Mouse (Mus musculus): ENCODE data around the gene Armc6. TPM values are rescaled to one million over a fixed set of nuclear protein-coding genes. Genes with fewer than 3 reads are reported as not detected.

The Armc6 gene
- total RNA-seq, 4 experiments from 2014 or later, result 13.3 to 19.3 (median 16.0) TPM

- no peak for DNase-seq
Observed at GRCm38 (mm10) chr8:70193238-70193637, 41.0 kb downstream of the Armc6 start.

- DNase-seq, result no peak
Observed at GRCm38 (mm10) chr8:70188707-70189106, 45.6 kb downstream of the Armc6 start.

DNA sequence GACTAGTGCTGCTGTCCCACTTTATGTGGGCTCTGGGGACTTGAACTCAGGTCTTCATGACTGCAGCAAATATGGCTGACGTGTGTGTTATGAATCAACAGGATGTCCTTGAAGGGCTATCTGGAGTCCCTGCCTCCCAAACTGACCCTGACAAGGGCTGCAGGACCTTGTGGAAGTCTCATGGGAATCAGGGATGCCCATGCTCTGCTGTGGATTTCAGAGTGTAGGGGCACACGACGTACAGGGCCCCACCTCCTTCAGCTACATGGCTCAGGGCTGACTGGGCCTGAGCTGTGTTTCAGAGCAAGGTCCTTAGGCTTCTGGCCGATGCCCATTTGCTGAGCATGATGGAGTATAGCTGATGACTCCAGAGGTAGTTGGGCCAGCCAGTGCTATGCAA is 51.1 kb downstream of the Armc6 start:
- DNase-seq, result peak; percentile 35

DNA sequence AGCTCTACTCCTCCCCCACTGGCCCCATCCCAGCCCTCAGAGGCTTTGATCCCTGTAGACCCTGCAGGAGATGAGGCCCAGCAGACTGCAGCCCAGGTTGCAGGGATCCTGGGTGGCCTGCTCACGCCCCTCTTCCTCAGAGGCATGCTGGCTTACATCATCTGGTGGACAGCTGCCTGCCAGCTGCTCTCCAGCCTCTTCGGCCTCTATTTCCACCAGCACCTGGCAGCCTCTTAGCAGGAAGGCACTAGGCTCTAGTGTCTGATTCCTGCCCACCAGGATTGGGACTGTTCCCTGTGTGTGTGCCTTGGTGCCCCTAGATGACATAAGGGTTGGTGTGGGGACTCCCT is 52.4 kb downstream of the Armc6 start:
- DNase-seq, result no peak

DNA sequence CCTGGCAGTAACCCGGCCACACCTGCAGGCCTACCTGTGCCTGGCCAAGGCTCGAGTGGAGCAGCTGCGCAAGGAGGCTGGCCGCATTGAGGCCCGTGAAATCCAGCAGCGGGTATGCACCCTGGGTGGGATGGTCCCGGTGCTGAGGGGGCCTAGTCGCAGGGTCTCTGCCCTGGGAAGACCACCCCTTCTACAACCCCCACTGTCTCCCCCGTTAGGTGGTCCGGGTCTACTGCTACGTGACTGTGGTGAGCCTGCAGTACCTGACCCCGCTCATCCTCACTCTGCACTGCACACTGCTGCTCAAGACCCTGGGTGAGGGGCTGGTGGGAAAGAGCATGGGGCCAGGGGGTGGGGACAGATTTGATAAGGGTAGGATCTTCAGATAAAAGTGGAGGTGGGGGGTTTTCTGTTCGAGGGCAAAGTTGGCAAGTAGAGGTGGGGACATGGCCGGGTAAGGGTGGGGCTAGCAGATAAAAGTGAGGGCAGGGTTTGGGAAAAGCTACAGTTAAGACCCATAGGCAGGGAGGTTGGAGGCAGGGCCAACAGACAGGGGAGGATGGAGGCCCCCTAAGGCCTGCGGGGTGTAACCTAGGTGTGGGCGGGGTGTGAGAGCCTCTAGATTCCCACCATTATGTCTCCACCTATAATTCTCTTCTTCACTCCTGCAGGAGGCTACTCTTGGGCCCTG is 52.9 kb downstream of the Armc6 start:
- DNase-seq, result no peak

GRCm38 (mm10) chr8:70179082-70179481 is 55.2 kb downstream of the Armc6 start:
- DNase-seq, result no peak

DNA sequence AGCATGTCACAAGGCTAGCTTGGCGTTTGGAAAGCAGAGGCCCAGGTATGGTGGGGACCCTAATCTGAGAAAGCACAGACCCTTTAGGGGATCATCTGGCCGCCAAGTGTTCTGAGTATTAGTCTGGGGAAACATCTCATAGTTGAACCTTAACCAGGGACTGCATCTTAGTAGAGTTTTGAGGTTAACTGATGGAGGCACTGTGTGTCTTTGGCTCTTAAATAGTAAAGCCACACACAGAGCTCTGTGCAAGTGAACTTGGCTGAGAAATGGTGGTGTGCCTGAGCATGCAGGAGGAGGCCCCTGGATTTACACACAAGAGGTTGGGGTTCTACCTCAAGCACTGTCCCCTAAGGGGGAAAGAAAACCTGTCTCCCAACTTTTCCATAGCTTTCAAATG is 56.0 kb downstream of the Armc6 start:
- no peak for DNase-seq

DNA sequence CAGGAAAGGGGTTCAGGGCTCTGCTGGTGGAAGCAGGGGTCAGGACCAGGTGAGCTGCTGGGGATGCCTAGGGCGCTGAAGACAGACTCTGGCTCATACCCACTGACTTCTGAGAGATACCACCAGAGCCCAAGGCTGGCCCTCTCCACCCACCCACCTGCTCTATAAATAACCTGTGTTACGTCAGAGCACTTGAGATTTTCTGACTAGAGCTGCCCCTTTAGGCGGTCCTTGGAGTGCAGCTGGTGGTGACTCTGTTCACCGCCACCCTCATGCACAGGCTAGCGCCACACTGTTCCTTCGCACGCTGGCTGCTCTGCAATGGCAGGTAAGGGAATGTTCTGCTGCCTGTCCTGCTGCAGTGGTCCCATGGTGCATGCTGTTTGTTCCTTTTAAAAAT is 60.2 kb downstream of the Armc6 start:
- DNase-seq, result no peak

GRCm38 (mm10) chr8:70173320-70173719 is 60.9 kb downstream of the Armc6 start:
- DNase-seq, result no peak

DNA sequence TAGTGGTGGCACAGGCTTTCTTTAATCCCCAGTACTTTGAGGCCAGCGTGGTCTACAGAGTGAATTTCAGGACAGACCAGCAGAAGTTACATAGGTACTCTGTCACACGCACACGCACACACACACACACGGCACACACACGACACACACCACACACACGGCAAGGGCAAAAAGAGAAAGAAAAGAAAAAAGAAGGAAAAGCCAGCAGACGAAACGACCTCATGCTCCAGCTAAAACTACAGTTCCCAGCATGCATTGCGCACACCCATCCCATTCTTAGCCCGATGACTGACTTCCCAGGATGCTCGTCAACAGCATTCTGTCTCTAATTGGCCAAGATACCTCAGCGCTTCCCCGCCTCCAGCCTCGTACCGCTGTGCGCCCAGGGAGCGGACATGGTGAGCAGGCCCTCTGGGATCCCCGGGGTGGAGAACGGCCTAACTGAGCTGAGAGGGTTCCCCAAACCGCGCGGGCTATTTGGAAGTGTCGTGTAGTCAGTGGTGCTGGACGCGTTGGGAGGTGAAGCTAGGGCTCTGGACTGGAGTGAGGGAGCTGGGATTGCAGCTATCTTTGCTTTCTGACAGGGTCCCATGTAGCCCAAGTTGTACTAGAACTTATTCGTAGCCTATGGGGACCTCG is 62.1 kb downstream of the Armc6 start, which contains the start of gene Tmem161a:
Gene Tmem161a, plus strand, starts transcription at position 314 of the 639 bp plus-strand sequence.
- peak; percentile 93 for DNase-seq

DNA sequence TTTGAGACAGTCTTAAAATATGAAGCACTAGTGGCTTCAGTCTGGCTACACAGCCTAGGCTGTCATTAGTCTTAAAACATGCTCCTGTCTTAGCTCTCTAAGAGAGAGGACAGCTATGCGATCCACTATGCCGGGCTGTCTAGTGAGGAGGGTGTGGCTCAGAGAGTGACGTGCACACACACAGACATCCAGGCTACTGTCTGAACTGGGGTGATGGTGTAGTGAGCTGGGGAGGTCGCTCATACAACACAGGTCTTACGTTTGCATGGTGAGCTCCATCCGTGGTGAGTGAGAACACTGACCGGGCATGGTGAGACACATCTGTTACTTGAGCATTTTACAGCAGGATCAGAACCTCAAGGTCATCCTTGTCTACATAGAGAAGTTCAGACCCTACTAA is 63.0 kb downstream of the Armc6 start:
- no peak for DNase-seq

DNA sequence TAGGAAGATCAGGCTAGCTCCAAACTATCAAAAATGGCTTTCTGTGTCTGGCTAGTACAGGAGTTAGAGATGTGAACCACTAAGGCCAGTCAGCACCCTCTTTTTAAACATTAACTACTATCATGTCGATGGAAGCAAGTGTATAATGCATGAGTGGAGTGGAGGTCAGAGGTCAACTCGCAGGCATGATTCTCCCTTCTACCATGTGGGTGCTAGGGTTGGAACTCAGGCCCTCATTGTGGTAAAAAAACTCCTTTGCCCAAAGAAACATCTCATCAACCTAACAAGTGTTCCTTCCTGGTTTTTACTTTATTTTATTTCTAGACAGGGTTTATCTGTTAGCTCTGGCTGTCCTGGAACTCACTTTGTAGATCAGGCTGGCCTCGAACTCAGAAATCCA is 63.5 kb downstream of the Armc6 start:
- no peak for DNase-seq

Other genes starting within 250 kb of the Armc6 start
- 100 to 1,000 TPM in 3 of 4 experiments, 10 to 100 TPM in 1; 99.1 to 124 (median 106) TPM for gene Gatad2a, start 238.1 kb downstream of the Armc6 start, total RNA-seq (2022)
- gene Mau2, start 191.7 kb downstream of the Armc6 start, total RNA-seq (2022), result 10 to 100 TPM; 58.7 to 77.4 (median 63.3) TPM
- 10 to 100 TPM; 31.6 to 53.3 (median 39.2) TPM for gene Sugp1, start 191.7 kb downstream of the Armc6 start, total RNA-seq (2022)
- 1 to 10 TPM in 2 of 4 experiments, under 1 TPM in 2; 0.17 to 1.2 (median 0.85) TPM for gene Tm6sf2, start 161.5 kb downstream of the Armc6 start, total RNA-seq (2022)
- gene Hapln4, start 151.0 kb downstream of the Armc6 start, total RNA-seq (2022), result 1 to 10 TPM in 2 of 4 experiments, under 1 TPM in 2; 0.21 to 1.9 (median 0.92) TPM
- 1 to 10 TPM in 1 of 4 experiments, under 1 TPM in 3; 0.20 to 1.5 (median 0.36) TPM for gene Ncan, start 113.6 kb downstream of the Armc6 start, total RNA-seq (2022)
- gene Nr2c2ap, start 103.1 kb downstream of the Armc6 start, total RNA-seq (2022), result 10 to 100 TPM; 24.5 to 26.7 (median 25.1) TPM
- 10 to 100 TPM; 15.9 to 24.7 (median 21.9) TPM for gene Rfxank, start 95.3 kb downstream of the Armc6 start, total RNA-seq (2022)
- gene Borcs8, start 95.0 kb downstream of the Armc6 start, total RNA-seq (2022), result 10 to 100 TPM; 49.9 to 65.3 (median 59.3) TPM
- 1 to 10 TPM in 2 of 4 experiments, under 1 TPM in 2; 0.70 to 1.4 (median 0.99) TPM for gene Mef2b, start 94.8 kb downstream of the Armc6 start, total RNA-seq (2022)
- gene Tmem161a, start 62.1 kb downstream of the Armc6 start, total RNA-seq (2022), result 10 to 100 TPM; 70.3 to 95.5 (median 90.6) TPM
- 10 to 100 TPM; 41.0 to 54.2 (median 43.1) TPM for gene Slc25a42, start 22.2 kb downstream of the Armc6 start, total RNA-seq (2022)
- gene Sugp2, start 240 bp downstream of the Armc6 start, total RNA-seq (2022), result 10 to 100 TPM; 34.6 to 65.6 (median 46.1) TPM
- 10 to 100 TPM; 18.7 to 38.9 (median 29.2) TPM for gene Homer3, start 48.4 kb upstream of the Armc6 start, total RNA-seq (2022)
- gene Ddx49, start 68.0 kb upstream of the Armc6 start, total RNA-seq (2022), result 10 to 100 TPM; 74.5 to 93.4 (median 86.3) TPM
- gene Cope, start 68.1 kb upstream of the Armc6 start, total RNA-seq (2022), result 100 to 1,000 TPM; 190 to 236 (median 226) TPM
- gene Cers1, start 81.3 kb upstream of the Armc6 start, total RNA-seq (2022), result 1 to 10 TPM; 2.8 to 5.3 (median 4.1) TPM
- 1 to 10 TPM in 2 of 4 experiments, under 1 TPM in 2; 0.70 to 1.6 (median 1.1) TPM for gene Gdf1, start 95.4 kb upstream of the Armc6 start, total RNA-seq (2022)
- gene Upf1, start 118.8 kb upstream of the Armc6 start, total RNA-seq (2022), result 10 to 100 TPM; 64.2 to 82.6 (median 76.1) TPM
- under 1 TPM in 3 of 4 experiments, not detected in 1; 0.17 to 0.61 (median 0.27) TPM for gene Comp, start 139.1 kb upstream of the Armc6 start, total RNA-seq (2022)
- gene Crtc1, start 205.1 kb upstream of the Armc6 start, total RNA-seq (2022), result 10 to 100 TPM; 25.3 to 52.7 (median 36.5) TPM
- gene Klhl26, start 242.5 kb upstream of the Armc6 start, total RNA-seq (2022), result 10 to 100 TPM; 27.3 to 35.8 (median 30.6) TPM

Measured in adrenal gland, adult 8-10 months (tissue).